Mouse (Mus musculus) Patski (cell line): ENCODE data around the gene Gpr1. TPM values are rescaled to one million over a fixed set of nuclear protein-coding genes. Genes with fewer than 3 reads are reported as not detected.

ENCODE experiments used
- ATAC-seq: fragments of 100-300 bp; one replicate; pipeline ENCODE4 v1.8.0; 2021
- CTCF ChIA-PET: fragments of 350-600 bp; sonication (Branson Sonifier 250); formaldehyde crosslinking; loops from one replicate; lab custom pipeline; 2022; ENCODE audit warnings: inconsistent platforms; lab: Charles Lee
- POLR2A ChIA-PET: fragments of 350-600 bp; sonication (Branson Sonifier 250); formaldehyde crosslinking; loops from one replicate; lab custom pipeline; 2022; ENCODE audit warnings: antibody characterized with exemption, inconsistent platforms; lab: Charles Lee
- DNase-seq: peaks from one replicate; pipeline ENCODE4 v3.0.0-alpha.2; 2011; ENCODE audit warnings: low read depth, low spot score
- H3K27me3 ChIP-seq: fragments of 371-371 bp; one replicate; pipeline ENCODE4 v1.5.1; 2021
- CTCF ChIP-seq: fragments of 100-300 bp; IDR thresholded peaks from one replicate; pipeline ENCODE4 v1.5.1; 2021
- in situ Hi-C: fragments of 300-500 bp; cut with MboI; formaldehyde crosslinking; loops from 3 replicates; pipeline ENCODE4 v1.11.1; 2018; ENCODE audit warnings: low pct_unique_long_range_greater_than_20kb, mixed read lengths
- polyA plus RNA-seq: library from polyadenylated mRNA; unstranded; gene quantifications from one replicate; pipeline ENCODE4 v1.2.3, GENCODE M21; 2021

The Gpr1 gene
- polyA plus RNA-seq, 1 experiment from 2014 or later, result not detected

GRCm38 (mm10) chr1:63137971-63138370 lies 76.4 kb downstream of the Gpr1 start:
- TF ChIP-seq CTCF, result no peak
- in situ Hi-C loops, result no loop called here
- CTCF ChIA-PET, result no interaction called here
- no peak for DNase-seq
- POLR2A ChIA-PET, result no interaction called here
- ATAC-seq, result no peak
- H3K27me3 ChIP-seq, result no peaks in the 10 kb centered on the region

GRCm38 (mm10) chr1:63134530-63134929 lies 79.8 kb downstream of the Gpr1 start:
- ChIA-PET POLR2A (no interaction called here), CTCF (no interaction called here)
- H3K27me3 ChIP-seq, result no peaks in the 10 kb centered on the region
- TF ChIP-seq CTCF, result no peak
- DNase-seq, result no peak
- ATAC-seq, result no peak
- in situ Hi-C loops, result no loop called here

Other genes with a start within 250 kb of the Gpr1 start
- gene Ino80d, start 99.9 kb downstream of the Gpr1 start, polyA plus RNA-seq, result 9.6 TPM
- 1,117 TPM for gene Eef1b2, start 37.7 kb downstream of the Gpr1 start, polyA plus RNA-seq
- gene Ndufs1, start 37.7 kb downstream of the Gpr1 start, polyA plus RNA-seq, result 203 TPM
- not detected for gene Zdbf2, start 58.7 kb upstream of the Gpr1 start, polyA plus RNA-seq
- not detected for gene Adam23, start 231.3 kb upstream of the Gpr1 start, polyA plus RNA-seq